Mouse (Mus musculus): ENCODE results near the gene Ms4a18.
A peak's percentile ranks its signal among the peaks of the same experiment; 100 is the strongest.

Gene Ms4a18

GRCm38 (mm10) chr19:10980210-10980609 lies 37.6 kb downstream of the Ms4a18 start:
- peak in 1 of 2 experiments; percentile 6 for DNase-seq

GRCm38 (mm10) chr19:10979184-10980168 lies 38.4 kb downstream of the Ms4a18 start:
- DNase-seq = peak; percentile 80 to 85

GRCm38 (mm10) chr19:10976318-10976717 lies 41.5 kb downstream of the Ms4a18 start:
- DNase-seq = no peak

GRCm38 (mm10) chr19:10975187-10975586 lies 42.6 kb downstream of the Ms4a18 start:
- DNase-seq = no peak

GRCm38 (mm10) chr19:10974238-10974865 lies 43.5 kb downstream of the Ms4a18 start, which contains the start of gene Ms4a10:
Gene Ms4a10 (minus strand): TSS chr19:10974670.
- DNase-seq = no peak

GRCm38 (mm10) chr19:10973187-10973586 lies 44.6 kb downstream of the Ms4a18 start:
- DNase-seq = no peak

GRCm38 (mm10) chr19:10972660-10973059 lies 45.2 kb downstream of the Ms4a18 start:
- no peak for DNase-seq

- DNase-seq = no peak
Observed at GRCm38 (mm10) chr19:10970457-10970856, 47.4 kb downstream of the Ms4a18 start.

- no peak for DNase-seq
Observed at GRCm38 (mm10) chr19:10968578-10968977, 49.3 kb downstream of the Ms4a18 start.

GRCm38 (mm10) chr19:10965721-10966120 lies 52.1 kb downstream of the Ms4a18 start:
- no peak for DNase-seq

- no peak for DNase-seq
Observed at GRCm38 (mm10) chr19:10959978-10960346, 57.9 kb downstream of the Ms4a18 start.

GRCm38 (mm10) chr19:10959085-10959977 lies 58.5 kb downstream of the Ms4a18 start:
- DNase-seq = peak; percentile 67 to 71

- no peak for DNase-seq
Observed at GRCm38 (mm10) chr19:10952021-10952939, 65.6 kb downstream of the Ms4a18 start.

- DNase-seq = no peak
Observed at GRCm38 (mm10) chr19:10949558-10949957, 68.3 kb downstream of the Ms4a18 start.

- peak; percentile 96 to 99 for DNase-seq
Observed at GRCm38 (mm10) chr19:10949112-10949511, 68.7 kb downstream of the Ms4a18 start, which contains the start of gene Ccdc86. Gene Ccdc86 (minus strand): TSS chr19:10949266.

GRCm38 (mm10) chr19:10948416-10948815 lies 69.4 kb downstream of the Ms4a18 start:
- DNase-seq = peak; percentile 16 to 27

GRCm38 (mm10) chr19:10947219-10947618 lies 70.6 kb downstream of the Ms4a18 start:
- no peak for DNase-seq
